Mouse (Mus musculus) forelimb bud, embryonic 11.5 days (tissue): ENCODE measurements around the gene Zfp467.

Experiments
- DNase-seq: peaks from one replicate; pipeline ENCODE4 v3.0.0-alpha.2; 2012; ENCODE audit warnings: low read depth, low spot score

Gene Zfp467

DNA sequence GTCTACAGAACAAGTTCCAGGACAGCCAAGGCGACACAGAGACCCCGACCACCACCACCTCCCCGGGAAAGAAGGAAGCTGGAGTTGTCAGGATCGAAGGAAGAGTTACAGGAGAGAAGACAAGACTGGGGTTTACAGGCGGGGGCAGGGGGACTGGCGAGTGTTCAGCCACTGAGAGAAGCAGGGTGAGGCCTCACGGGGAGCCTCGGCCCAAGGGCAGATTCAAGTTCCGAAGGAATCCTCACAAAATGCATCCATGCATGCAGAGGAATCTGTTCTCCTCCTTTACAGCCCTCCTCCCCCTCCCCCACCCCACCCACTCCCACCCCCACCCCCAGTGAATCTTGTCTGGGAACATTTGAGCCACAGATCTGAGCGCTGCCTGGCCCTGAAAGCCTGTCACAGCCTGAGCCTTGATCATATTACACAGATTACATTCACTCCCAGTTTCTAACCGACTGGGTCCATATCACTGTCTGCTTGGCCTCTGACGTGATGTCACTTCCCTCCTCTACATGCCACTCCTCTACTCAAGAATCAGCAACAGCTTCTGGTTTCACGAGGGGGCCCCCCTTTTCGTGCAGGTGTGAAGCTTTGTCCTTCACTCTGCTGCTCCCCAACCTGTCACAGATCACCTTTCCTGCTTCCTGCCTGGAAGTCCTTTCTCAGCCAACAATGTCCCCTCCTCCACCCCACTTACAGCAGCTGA, 5.2 kb downstream of the Zfp467 start:
- DNase-seq = no peak

DNA sequence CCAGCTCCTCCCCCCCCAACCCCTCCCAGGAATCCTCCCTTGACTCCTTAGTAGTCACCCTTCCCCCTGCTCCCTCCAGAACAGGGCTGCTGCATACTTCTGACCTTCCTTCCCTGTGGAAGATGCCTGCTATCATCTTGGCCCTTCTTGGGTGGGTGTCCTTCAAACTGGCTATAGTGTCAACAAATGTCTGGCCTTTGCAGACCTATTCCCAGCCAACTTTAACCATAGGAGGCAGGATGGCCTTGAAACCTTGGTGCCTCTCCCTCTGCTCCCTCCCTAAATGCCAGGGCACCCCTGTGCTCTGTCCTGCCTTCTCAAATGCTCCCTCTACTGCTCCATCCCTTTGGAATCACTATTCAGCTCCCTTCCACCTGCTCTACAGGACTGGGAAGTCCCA, 6.0 kb downstream of the Zfp467 start:
- DNase-seq = no peak

DNA sequence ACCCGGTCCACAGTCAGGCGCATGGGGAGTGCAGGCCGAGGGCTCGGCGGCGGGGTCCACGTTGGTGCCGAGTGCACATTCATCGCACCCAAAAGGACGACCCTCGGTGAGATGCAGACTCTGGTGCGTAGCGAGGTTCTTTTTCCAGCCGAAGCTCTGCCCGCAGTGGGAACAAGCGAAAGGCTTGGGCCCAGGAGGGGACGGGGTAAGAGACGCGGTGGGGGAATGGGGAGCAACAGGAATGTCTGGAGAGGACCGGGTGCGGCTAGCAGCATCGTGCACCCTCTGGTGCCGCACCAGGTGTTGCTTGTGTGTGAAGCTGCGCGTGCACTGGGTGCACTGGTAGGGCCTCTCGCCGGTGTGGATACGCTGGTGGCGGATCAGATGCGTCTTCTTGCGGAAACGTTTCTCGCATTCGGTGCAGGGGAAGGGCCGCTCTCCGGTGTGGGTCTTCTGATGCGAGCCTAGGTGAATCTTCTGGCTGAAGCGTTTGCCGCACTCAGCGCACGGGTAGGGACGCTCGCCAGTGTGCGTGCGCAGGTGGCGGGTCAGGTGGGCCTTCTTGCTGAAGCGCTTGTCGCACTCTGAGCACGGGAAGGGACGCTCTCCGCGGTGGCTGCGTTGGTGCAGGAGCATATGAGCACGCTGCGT, 7.0 kb downstream of the Zfp467 start:
- peak; percentile 31 for DNase-seq

DNA sequence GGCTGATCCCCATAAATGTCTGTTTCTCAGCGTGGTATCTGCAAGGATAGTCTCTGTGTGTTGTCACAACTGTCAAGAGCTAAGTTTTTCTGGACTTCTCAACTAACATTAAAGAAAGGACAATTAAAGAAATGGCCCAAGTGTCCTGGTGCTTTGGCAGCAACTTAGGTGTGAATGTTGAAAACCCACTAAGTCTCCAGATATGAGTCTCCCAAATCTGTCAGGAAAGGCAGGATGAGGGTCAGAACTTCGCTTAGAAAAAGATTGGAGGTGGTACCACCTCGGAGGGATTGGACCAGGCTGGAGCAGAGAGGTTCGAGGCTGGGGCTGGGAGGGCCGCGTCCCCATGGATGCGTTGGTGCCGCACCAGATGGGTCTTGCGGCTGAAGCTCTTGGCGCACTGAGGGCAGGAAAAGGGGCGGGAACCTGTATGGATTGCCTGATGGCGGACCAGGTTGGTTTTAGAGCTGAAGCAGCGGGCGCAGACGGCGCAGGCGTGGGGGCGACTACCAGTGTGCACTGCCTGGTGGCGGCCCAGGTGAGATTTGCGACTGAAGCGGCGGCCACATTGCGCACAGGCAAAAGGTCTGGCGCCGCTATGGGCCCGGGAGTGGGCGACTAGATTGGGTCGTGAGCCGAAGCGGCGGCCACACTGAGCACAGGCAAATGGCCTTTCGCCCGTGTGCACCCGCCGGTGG, 7.8 kb downstream of the Zfp467 start:
- no peak for DNase-seq

DNA sequence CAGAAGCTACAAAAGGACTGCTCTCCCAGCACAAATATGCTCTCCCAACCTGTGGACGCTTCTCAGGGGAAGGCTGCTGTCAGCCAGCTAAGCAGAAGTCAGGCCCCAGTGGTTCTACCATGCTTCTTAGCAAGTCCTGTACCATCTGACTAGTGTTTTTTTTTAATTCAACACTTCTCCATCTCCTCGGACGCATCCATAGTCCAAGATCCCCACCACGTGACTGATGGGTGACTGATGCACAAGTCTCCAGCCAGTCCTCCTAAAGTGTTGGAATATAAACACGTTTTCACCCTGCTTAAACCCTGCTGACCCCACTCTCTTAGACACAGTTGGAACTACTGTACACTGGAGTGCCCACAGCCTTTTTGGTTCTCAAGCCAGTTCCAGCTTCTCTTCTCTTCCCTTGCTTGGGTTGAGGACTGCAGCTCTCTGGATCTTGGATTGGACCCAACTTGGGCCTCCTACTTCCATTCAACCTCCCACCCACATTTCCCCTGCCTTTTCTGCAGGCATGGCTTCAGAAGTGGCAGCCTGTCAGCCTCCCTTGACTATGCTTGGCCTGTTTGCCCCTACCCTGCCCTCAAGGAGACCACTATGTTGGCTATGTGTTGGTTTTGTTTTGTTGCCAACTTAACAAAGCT, 9.8 kb downstream of the Zfp467 start:
- no peak for DNase-seq

DNA sequence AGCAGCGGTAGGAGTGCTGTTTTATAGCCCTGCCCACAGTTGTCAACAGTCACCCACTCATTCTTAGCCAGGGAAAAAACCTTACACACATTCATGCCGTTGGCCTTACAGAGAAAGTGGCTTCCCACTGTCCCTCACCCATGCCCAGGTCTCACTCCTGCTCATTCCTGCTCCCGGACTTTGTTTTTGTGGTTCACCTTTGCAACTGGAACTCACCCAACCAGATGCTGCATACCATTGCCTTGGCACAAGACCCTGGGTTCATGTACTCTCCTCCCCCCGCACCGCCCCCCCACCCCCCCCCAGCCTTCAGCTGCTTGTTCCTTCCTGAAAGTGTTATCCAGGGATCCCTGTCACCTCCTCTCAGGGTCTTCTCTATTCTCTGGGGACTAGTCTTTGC, 10.5 kb downstream of the Zfp467 start:
- DNase-seq = no peak

DNA sequence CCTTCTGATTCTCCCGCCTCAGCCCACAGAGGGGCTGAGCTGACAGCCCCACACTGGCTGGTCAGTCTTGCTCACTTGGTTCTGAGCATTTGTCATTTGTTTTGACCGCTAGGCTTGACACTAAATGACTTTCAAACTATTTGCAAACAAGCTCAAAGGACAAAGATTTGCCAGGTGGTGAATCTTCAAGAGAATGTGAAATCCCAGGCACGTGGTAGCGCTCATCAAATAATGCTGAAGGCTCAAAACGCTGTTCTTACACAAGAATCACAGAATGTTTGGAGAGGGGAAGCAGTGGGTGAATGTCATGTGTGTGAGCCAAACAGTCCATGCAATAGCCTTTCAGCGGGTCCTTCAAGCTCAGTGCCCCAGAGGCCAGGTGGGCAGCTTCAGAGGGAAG, 11.0 kb downstream of the Zfp467 start:
- DNase-seq = no peak

DNA sequence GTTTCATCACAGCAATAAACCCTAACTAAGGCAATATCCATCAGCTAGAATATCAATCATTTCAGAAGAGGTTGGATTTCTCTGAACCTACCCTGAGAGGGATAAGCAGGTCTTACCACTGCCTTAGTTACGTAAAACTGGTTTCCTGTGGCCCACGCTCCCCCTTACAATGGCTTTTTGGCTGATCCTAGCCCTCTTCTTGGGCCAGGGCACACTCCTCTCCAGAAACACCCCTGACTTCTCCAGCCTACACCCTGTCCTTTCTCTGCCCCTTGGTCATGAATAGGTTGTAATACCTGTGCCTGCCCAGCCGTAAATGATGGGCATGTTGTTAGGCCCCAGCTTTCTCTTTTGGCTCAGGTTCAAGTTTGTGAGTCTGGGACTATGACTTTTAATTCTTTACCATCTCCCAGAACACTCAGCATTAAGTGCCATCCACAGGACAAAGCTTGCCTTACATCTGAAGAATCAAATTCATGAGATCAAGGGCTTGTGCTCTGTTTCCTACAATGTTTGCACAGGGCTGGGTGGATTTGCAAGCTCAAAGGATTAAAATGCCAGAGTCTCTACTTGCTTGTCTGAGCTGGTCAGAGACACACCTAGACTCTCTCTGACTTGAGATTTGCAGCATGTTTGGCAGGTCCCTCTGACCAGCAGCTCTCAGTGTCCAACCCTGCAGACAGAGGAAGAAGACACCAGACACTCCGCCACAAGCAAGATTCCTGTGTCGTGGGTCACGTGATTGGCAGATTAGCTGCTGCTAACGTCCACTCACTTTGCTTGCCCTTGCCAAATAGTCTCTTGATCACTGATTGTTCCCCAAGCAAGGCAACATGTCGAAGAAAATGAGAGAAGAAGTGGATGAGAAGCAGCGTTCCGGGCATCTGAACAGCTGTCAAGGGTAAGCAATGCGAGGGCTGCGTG, 12.5 kb downstream of the Zfp467 start:
- no peak for DNase-seq

DNA sequence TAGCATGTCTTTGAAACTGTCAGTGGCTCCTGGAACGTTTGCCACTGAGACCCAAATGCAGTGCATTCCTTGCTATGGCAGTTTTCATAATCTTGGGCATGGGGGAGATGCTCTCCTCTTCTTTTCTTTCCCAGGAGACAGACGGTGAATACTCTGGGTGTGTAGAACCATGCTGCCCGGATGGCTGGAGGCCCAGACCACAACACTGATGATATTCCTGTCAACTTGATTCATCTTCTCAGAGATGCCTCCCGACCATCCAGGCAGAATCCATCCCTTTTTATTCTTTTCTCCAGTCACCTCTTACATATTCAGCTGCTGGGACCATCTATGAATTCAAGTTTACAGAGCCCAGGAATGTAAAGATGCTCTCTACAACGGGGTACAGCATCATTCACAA, 14.9 kb downstream of the Zfp467 start:
- DNase-seq = no peak

DNA sequence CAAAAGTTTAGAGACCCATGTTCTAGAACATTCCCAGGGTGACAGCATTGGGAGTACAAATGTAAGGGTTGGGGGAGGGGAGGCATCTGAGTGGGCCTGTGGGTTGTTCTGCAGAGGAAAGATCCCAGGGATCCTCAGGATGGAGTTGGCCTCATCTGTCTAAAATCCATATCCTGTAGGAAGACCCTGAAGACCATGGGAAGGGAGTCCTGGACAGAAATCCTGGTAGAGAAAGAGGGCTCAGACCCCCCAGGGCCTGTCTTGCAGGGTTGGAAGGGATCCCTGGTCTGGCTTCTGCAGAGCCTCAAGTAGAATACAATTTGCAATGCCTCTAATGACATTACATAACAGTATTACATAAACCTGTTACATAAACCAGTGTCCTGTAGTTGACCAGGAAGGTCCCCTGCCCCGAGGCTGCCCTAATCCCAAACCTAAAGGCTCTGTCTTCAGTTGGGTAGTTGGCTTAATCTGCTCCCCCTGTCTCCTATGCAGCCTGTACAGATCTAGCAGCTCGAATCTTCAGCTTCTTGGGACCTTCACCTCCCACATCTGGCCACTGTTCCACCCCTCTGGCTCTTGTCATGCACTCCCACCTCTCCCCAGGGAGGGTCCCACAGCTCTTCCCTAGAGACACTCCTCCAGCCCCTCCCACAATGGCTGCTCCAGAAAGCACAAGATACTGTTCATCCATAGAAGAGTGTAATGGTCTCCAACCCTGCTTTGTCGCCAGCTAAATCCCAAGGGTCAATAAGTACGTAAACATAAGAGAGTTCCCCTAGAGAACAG, 16.7 kb downstream of the Zfp467 start:
- no peak for DNase-seq

DNA sequence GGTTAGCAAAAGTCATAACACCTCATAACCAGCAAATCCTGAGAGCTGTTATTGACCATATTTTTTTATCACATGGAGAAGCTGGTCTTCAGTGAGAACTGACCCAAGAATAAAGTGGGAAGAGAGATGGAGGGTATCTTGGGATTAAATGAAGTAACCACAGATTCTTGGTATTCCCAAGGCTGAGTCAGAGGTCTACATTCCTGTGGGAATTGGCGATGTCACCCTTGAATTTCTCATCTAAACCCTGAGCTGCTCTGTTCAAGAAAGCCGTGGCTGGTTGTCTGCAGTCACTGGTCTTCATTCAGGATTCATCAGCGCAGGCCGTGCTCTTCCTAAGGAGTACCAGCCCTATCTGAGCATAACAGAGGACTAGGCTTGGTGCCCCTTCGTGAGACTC, 18.7 kb downstream of the Zfp467 start:
- no peak for DNase-seq

DNA sequence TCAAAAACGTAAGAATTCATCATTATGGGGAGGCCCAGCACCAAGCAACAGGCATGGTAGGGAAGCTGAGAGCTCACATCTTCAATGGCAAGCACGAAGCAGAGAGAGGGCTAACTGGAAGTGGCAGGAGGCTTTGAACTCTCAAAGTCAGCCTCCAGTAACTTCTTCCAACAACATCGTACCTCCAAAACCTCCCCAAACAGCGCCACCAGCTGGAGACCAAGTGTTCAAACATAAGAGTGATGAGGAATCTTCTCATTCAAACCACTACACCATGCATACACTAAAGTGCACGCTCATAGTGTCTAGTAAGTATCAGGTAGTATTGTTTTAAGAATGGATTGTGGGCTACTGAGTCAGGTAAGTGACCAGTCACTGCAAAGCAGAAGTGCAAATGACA, 21.6 kb downstream of the Zfp467 start:
- no peak for DNase-seq

DNA sequence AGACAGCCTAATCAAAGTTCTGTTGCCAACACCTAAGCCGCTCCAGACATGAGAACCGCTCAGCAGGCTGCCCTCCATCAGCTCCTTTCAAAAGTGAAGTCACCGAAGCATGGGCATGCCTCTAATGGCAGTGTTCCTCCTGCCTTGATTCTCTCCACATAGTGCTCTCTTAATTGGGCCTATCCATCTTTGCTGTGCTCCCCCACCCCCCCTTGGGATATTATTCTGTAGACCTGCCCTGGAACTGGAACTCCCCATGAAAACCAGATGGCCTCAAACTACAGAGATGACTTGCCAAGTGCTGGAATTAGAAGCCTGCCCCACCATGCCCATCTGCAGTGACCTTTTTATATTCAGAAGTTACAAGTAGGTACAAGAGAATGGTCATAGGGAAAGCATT, 22.3 kb downstream of the Zfp467 start:
- DNase-seq = no peak

DNA sequence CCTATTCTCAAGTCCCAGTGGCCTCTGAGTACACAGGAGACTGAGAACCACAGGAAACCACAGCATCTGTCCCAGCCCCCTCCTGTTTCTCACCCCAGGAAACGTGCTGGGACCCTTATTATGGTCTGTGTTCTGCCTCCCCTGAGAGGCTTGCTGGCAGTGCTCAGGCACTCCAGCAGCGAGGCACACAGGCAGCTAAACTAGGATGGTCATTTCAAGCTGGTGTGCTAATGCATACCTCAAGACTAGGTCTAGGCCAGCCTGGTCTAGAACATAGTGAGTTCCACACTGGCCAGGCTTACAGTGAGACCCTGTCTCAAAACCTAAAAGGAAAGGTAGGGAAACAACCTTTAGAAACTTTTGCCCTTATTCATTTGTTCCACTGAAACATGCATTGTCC, 25.0 kb downstream of the Zfp467 start:
- DNase-seq = no peak

DNA sequence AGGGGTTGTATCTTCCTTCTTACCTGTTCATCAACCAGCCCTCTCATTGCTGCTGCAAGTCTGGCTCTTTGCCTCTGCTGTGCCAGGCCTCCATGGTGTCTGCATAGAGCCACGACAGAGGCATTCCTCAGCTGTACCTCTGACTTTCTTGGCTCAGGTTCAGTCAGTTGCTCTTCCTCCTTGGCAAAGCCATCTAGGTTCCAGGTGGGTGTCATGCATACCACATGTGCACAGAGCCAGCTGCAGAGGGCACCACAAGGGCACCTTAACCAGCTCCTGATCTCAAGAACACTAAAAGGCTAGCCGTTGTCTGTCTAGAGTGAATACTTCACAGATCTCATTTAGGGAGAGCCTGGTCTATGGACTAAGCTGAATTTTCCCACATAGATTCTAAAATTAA, 29.1 kb downstream of the Zfp467 start:
- DNase-seq = no peak

DNA sequence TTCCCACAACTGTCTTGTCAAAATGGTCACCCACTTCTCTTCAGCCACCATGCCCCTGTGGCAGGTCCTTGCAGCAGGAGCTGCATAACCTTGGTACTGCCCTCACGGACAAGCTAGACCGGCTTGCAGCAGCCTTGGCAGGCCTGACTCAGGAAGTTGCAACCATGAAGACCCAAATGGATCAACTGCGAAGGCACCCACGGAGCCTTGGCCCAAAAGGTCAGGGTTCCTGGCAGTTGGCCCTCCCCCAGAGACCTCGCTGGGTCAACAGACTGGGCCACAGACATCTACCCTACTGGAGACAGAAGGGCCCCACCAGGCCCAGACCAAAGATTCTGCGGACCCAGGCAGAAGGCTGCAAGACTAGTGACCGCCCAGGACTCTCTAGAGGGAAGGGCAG, 30.0 kb downstream of the Zfp467 start:
- no peak for DNase-seq

DNA sequence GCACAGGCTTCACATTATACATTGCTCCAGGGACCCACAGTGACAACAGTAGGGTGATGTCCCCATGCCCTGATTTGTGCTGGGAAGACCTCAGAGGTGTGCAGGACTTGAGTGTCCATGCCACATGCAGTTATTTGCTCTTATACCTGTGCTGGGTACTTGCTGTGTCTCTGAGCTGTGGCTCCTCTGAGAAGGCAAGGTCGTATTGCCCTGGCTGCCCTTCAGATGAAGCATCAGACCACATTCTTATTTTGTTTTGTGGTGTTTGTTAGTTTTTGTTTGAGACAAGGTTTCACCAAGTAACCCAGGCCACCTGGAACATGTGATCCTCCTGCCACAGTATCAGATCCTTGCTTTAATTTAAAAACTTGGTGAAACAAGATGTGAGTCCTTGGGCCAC, 30.7 kb downstream of the Zfp467 start:
- no peak for DNase-seq

DNA sequence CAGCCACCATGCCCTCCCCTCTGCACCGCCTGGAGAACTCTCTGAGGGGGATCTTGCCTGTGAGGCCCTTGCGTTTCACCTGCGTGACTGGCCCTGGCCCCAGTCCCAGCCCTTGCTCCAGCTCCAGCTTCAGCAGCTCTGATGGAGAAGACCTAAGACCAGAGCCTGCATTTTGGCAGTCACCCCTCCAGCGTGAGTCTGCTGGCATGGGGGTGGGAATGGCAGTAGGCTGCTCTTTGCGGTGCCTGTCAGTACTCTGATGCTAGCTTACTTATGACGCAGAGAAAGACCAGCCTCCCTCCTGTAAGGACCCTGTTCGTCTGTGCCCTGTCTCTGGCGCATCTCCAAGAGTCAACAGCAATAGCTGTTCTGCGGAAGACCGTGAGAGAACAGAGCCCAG, 32.5 kb downstream of the Zfp467 start:
- DNase-seq = no peak

DNA sequence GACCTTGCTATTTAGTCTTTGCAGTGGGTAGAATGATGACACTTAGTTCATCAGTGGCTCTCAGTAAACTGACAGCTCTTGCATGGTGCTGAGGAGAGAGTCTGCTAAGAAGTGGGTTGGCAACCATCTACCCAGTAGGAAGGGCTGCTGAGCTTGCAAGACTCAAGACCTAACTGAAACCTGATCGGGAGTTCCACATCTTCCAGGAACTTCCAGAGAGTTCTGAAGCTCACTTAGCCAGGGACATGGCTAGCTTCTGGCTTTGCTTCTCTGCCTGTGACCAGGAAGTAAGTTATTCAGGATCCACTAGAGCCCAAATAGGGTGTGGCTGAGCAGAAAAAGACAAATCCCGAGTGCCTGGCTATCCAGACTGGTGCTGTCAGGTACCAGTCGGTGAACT, 33.0 kb downstream of the Zfp467 start:
- DNase-seq = no peak

DNA sequence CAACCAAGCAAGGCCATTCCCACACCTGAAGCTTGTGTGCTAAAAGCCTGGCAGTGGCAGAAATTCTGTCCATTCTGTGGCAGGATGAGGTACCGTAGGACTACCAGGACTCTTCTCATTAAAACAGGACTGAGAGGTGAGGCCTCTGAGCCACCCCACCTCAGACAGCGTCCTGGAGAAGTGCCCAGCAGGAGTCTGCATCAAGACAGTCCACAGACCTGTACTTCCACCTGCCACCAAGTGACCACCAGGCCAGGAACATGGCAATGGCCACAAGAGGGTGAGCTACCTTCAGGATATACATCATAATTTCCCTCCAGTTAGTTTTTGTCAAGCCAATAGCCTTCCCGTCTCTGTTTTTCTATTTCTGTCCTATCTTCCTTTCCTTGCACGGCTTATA, 33.5 kb downstream of the Zfp467 start:
- no peak for DNase-seq
